Mouse (Mus musculus) thymus, adult 2 months (tissue): ENCODE results near the gene Abhd15. TPM values are rescaled to one million over a fixed set of nuclear protein-coding genes. Genes with fewer than 3 reads are reported as not detected.

Experiments used
- DNase-seq: peaks from one replicate; pipeline ENCODE4 v3.0.0; 2021
- H3K27ac ChIP-seq: fragments of 200-500 bp; 2 replicates; pipeline ENCODE4 v1.5.1; 2012; ENCODE audit warnings: low read length, control low read depth; ENCODE audit not compliant: control insufficient read depth, insufficient read depth
- H3K27me3 ChIP-seq: fragments of 200-500 bp; 2 replicates; pipeline ENCODE4 v1.6.1; 2012; ENCODE audit warnings: mild to moderate bottlenecking, low read length, moderate library complexity, mixed read lengths; ENCODE audit not compliant: control insufficient read depth, insufficient read depth
- H3K36me3 ChIP-seq: fragments of 200-500 bp; 2 replicates; pipeline ENCODE4 v1.6.1; 2012; ENCODE audit warnings: mild to moderate bottlenecking, low read length, moderate library complexity; ENCODE audit not compliant: control insufficient read depth, insufficient read depth
- H3K4me1 ChIP-seq: fragments of 200-500 bp; replicated peaks from 2 replicates; pipeline ENCODE4 v1.6.1; 2012; ENCODE audit warnings: low read length; ENCODE audit not compliant: control insufficient read depth, insufficient read depth
- H3K4me3 ChIP-seq: fragments of 200-500 bp; 2 replicates; pipeline ENCODE4 v1.5.1; 2012; ENCODE audit warnings: mild to moderate bottlenecking, low read length, control low read depth, moderate library complexity; ENCODE audit not compliant: control insufficient read depth, insufficient read depth
- CTCF ChIP-seq: fragments of 200-500 bp; IDR thresholded peaks from 2 replicates; pipeline ENCODE4 v1.5.1; 2012; ENCODE audit warnings: mild to moderate bottlenecking, control low read depth, low read length, moderate library complexity, borderline replicate concordance; ENCODE audit not compliant: control insufficient read depth, poor library complexity, insufficient read depth; ENCODE audit errors: extremely low read depth
- POLR2A ChIP-seq: fragments of 200-500 bp; IDR thresholded peaks from 2 replicates; pipeline ENCODE4 v1.6.1; 2012; ENCODE audit warnings: mild to moderate bottlenecking, low read length, control low read depth, moderate library complexity; ENCODE audit not compliant: control insufficient read depth, poor library complexity, insufficient read depth; ENCODE audit errors: extremely low read depth
- WGBS: fragments of 180-500 bp; shearing (Covaris S2); methylation state at CpG from one replicate; pipeline ENCODE4 v1.1.7; 2018; 5-methylcytosine and 5-hydroxymethylcytosine counted together
- polyA plus RNA-seq: library from polyadenylated mRNA; depleted of rRNA; stranded (reverse); fragments of >200 nt; gene quantifications from 2 replicates; pipeline ENCODE4 v1.2.3, GENCODE M21; 2012

Gene Abhd15
- polyA plus RNA-seq, 1 experiment = 14.2 TPM

DNA sequence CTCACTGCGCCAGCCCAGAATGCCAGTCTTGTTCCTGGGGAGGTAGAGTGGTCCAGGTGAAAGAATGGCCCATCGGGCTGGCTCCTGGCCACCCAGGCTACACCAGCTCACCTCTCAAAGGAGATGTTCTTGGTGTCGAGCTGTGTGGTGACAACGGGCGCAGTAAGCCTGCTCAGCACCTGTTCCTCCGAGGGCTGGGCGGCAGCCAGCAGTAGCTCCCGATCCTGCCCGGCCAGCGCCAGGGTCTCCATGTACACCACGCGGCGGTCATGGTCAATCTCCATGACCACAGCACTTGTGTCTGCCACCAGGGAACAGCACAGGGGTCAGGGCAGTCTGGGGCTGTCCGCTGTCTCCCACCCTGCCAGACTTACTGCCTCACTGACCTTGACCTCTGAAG is 38.7 kb upstream of the Abhd15 start:
- H3K4me1 ChIP-seq = peaks cover 12% of the 10 kb centered on the region
- no peak for DNase-seq
- H3K27me3 ChIP-seq = no peaks in the 10 kb centered on the region
- 97% methylated on average over 14 of the region's 14 CpGs for WGBS
- H3K27ac ChIP-seq = no peak overlapping the region
- TF ChIP-seq CTCF = no peak
- no peak for TF ChIP-seq POLR2A
- no peak overlapping the region for H3K4me3 ChIP-seq
- no peaks in the 10 kb centered on the region for H3K36me3 ChIP-seq

DNA sequence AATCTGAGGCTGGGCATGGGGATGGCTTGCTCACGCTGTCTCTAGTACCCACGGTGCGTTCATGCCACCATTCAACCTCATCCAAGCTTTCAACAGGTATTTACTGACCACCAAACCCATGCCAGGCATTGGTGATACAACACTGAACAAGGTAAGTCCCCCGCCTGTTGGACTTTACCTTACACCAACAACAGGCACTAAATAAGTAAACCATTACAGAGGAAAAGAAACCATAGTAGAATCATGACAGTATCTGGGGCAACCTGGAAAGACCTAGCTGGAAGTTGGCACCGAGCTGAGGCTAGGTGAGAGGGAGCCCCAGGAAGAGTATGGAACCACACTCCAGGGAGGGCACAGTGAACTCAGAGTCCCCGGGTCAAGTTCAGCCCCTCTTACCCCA is 38.0 kb upstream of the Abhd15 start:
- H3K36me3 ChIP-seq = no peaks in the 10 kb centered on the region
- no peak overlapping the region for H3K27ac ChIP-seq
- no peaks in the 10 kb centered on the region for H3K27me3 ChIP-seq
- H3K4me1 ChIP-seq = peaks cover 12% of the 10 kb centered on the region
- DNase-seq = no peak
- 94% methylated on average over 6 of the region's 6 CpGs for WGBS
- TF ChIP-seq CTCF = no peak
- no peak for TF ChIP-seq POLR2A
- no peak overlapping the region for H3K4me3 ChIP-seq

DNA sequence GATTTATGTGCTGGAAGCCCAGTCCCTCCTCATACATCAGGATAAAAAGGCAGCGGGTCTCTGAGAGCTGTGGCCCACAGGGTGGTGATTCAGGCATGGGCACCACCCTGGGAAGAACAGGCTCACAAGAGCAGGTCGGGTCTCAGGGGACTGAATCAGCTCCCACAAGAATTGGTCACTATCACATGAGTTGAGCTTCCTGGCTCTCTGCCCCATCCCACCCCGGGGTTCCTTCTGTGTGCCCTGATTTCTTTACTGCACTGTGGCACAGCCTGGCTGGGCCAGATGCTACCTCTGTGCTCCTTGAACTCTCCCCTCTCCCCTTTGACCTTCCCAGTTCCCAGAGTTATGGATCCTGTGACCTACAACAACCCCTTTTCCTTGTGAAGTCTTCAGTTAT is 31.9 kb upstream of the Abhd15 start:
- no peaks in the 10 kb centered on the region for H3K27me3 ChIP-seq
- TF ChIP-seq CTCF = no peak
- no peak for TF ChIP-seq POLR2A
- no peaks in the 10 kb centered on the region for H3K36me3 ChIP-seq
- 69% methylated on average over 3 of the region's 3 CpGs for WGBS
- H3K4me1 ChIP-seq = peaks cover 24% of the 10 kb centered on the region
- H3K27ac ChIP-seq = peak overlapping the region; percentile 79; the same call in 1 of the 2 replicates
- DNase-seq = no peak
- H3K4me3 ChIP-seq = no peak overlapping the region

DNA sequence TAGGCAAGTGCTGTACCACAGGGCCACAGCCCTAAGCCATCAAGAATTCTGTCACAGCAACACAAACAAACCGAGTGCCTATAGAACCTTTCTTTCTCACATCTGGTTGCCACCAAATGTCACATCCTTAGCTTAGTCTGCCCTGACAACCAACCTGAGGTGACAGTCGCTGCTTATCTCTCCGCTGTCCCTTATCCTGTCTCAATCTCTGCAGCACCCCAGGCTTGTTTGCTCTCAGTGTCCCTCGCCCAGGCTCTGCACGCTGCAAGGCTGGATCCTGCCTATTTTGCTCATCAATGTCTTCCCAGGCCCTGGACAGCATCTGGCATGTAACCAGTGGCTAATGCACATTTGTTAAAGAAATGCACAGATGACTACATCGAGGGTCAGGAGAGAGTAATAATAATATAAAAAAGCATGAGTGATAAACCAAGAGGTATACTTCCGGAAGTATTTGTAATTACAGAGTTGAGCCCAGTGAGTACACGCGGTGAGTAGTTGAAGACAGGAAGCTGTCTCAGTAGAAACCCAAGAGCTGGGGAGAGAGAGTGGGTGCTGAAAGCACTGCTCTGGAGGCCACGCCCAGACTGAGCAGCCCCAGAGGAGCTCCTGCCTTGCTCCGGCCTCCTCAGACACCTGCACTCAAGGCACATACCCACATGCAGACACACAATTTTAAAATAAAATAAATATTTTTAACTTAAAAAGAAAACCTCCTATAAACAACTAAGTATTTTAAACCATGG is 31.2 kb upstream of the Abhd15 start:
- peak; percentile 75 for DNase-seq
- WGBS = 30% methylated on average over 11 of the region's 11 CpGs
- no peak for TF ChIP-seq CTCF
- TF ChIP-seq POLR2A = no peak
- peak overlapping the region; percentile 79 for H3K27ac ChIP-seq
- H3K4me3 ChIP-seq = no peak overlapping the region
- no peaks in the 10 kb centered on the region for H3K27me3 ChIP-seq
- H3K36me3 ChIP-seq = no peaks in the 10 kb centered on the region
- H3K4me1 ChIP-seq = peaks cover 27% of the 10 kb centered on the region

DNA sequence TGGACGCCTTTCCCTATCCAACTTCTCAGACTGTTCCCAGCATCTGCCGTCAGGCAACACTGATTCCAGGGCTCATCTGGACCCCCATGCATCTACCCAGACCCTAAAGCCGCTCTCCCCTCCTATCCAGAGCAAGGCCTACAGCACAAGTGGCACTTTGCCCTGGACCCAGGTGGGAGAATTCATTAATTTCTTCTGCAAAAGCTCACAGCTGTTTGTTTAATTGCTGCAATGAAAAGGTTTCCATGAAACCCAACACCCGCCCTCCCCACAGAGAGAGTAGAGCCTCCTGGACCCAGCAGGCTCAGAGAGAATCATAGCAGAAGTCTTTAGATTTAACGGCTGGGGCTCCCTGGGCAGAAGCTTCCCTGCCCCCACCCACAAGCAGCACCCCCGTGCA is 29.7 kb upstream of the Abhd15 start:
- Histone ChIP-seq H3K27me3 (no peaks in the 10 kb centered on the region; the same call in 1 of the 2 replicates), H3K4me3 (no peak overlapping the region), H3K27ac (no peak overlapping the region), H3K36me3 (no peaks in the 10 kb centered on the region), H3K4me1 (peaks cover 38% of the 10 kb centered on the region)
- DNase-seq = no peak
- TF ChIP-seq POLR2A = no peak
- TF ChIP-seq CTCF = no peak
- 87% methylated on average over 6 of the region's 6 CpGs for WGBS

DNA sequence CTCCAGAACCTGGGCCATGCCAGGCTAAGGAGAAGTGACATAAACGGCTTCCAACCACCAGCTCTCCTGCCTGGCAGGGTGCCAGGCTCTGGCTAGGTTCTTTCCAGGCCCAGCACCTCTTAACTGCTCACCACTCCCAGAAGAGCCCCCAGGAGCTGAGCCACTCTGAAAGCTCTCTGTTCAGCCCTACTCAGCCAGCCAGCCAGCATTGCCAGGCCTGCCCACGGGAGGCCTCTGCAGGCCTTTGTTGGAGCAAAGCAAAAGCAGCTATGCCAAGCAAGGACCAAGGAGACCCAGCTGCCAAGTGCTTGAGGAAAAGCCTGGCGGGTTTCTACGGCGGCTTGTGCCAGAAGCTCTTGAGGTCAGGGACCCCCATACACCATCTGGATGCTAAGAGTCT is 28.1 kb upstream of the Abhd15 start:
- peaks cover 51% of the 10 kb centered on the region for H3K4me1 ChIP-seq
- H3K4me3 ChIP-seq = no peak overlapping the region
- WGBS = 74% methylated on average over 5 of the region's 5 CpGs
- DNase-seq = no peak
- no peak overlapping the region for H3K27ac ChIP-seq
- no peak for TF ChIP-seq CTCF
- no peak for TF ChIP-seq POLR2A
- H3K36me3 ChIP-seq = no peaks in the 10 kb centered on the region
- no peaks in the 10 kb centered on the region; the same call in 1 of the 2 replicates for H3K27me3 ChIP-seq
